ENCODE assay signal across 8 mouse cellular contexts in the genomic region with DNA sequence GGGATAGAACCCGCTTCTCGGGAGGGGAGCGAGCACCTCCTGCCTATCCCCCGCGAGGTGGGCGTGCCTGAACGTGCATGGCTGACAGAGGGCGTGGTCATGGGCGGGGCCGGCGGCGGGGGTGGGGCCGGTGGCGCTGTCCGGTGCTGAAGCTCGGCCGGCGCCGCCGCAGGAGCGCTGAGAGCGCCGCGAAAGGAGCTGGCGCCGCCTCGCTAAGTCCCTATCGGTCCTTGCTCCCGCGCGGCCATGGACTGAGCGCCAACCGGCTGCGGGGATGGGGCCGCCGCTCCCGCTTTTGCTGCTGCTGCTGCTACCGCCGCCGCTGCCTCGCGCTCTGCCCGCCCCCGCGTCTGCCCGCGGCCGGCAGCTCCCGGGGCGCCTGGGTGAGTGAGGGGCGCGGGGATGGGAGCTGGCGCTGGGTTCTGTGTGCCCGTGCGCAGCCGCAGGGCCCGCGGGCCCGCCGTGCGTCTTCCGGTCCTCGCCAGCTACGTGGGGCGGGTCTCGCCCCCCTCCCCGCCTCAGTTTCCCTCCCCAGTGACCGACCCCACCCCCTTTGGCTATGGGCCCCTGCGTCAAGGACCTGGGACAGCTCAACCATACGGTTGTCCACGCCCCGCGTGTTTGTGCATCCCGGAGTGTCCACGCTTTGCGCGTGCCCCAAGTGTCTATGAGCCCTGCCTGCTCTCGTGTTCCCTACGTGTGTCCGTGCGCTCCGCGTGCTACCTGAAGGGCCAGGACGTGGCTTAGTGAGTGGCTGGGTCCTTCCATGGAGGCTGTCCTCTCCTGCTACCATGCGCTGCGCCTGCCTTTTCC. TPM values are rescaled to one million over a fixed set of nuclear protein-coding genes. Genes with fewer than 3 reads are reported as not detected.
DNase-seq lines count a peak whose midpoint lies in the region; ATAC-seq and TF ChIP-seq lines count a peak whose summit lies in the region.

Gene Ptprn2 (plus strand): TSS at position 130 of the 813 bp plus-strand sequence.

- H3K27me3 ChIP-seq in CH12.LX (replicated peaks), result peaks cover 38% of the 10 kb centered on the region
- no peaks in the 10 kb centered on the region for H3K27me3 ChIP-seq in forebrain, embryonic 11.5 days (ENCODE audit: control insufficient read depth, insufficient read depth, low read length)
- H3K27me3 ChIP-seq in hindbrain, embryonic 11.5 days (ENCODE audit: control insufficient read depth, insufficient read depth, low read length), result peaks cover 5% of the 10 kb centered on the region; the same call in 1 of the 2 replicates
- no peaks in the 10 kb centered on the region for H3K27me3 ChIP-seq in neural tube, embryonic 15.5 days (replicated peaks)
- peaks cover 6% of the 10 kb centered on the region; the same call in 1 of the 2 replicates for H3K27me3 ChIP-seq in thymus, adult 2 months (ENCODE audit: control insufficient read depth, insufficient read depth, low read length)

- peak; percentile 94 for ATAC-seq in forebrain, embryonic 11.5 days (replicated peaks; ENCODE audit: low FRiP score)
- peak; percentile 95 for ATAC-seq in hindbrain, embryonic 11.5 days (ENCODE audit: low FRiP score)
- ATAC-seq in neural tube, embryonic 15.5 days (ENCODE audit: low FRiP score), result peak; percentile 93

- no peak for TF ChIP-seq POLR2A in CH12.LX (IDR thresholded peaks at IDR 0.05; ENCODE audit: low read depth, low read length)
- TF ChIP-seq POLR2A in thymus, adult 2 months (IDR thresholded peaks at IDR 0.05; ENCODE audit: control insufficient read depth, extremely low read depth, insufficient read depth, low read length, poor library complexity), result no peak

- no peaks in the 10 kb centered on the region for H3K36me3 ChIP-seq in CH12.LX (replicated peaks in 1 of 2; ENCODE audit: control insufficient read depth in 1 of 2, insufficient read depth in 1 of 2, low read length in 1 of 2)
- H3K36me3 ChIP-seq in forebrain, embryonic 11.5 days (ENCODE audit: control insufficient read depth, insufficient read depth, low read length), result no peaks in the 10 kb centered on the region
- H3K36me3 ChIP-seq in hindbrain, embryonic 11.5 days (ENCODE audit: control insufficient read depth, insufficient read depth, low read length), result no peaks in the 10 kb centered on the region
- no peaks in the 10 kb centered on the region for H3K36me3 ChIP-seq in neural tube, embryonic 15.5 days
- no peaks in the 10 kb centered on the region for H3K36me3 ChIP-seq in thymus, adult 2 months (ENCODE audit: control insufficient read depth, insufficient read depth, low read length)

- no peak within 1 kb of the TSS for H3K27ac ChIP-seq in CH12.LX (ENCODE audit: insufficient read depth, low read depth)
- no peak within 1 kb of the TSS for H3K27ac ChIP-seq in brown adipose tissue, adult 24 weeks (replicated peaks; ENCODE audit: low read depth, low read length)
- H3K27ac ChIP-seq in forebrain, embryonic 11.5 days (ENCODE audit: low read depth, low read length), result 0 out of 2 replicates have a peak within 1 kb of the TSS, but pooled peaks have one; percentile 52
- H3K27ac ChIP-seq in hindbrain, embryonic 11.5 days (ENCODE audit: low read depth, low read length), result peak within 1 kb of the TSS; percentile 79
- H3K27ac ChIP-seq in neural tube, embryonic 15.5 days (replicated peaks), result peak within 1 kb of the TSS; percentile 96
- no peak within 1 kb of the TSS for H3K27ac ChIP-seq in thymus, adult 2 months (ENCODE audit: control insufficient read depth, insufficient read depth, low read length)

- H3K4me2 ChIP-seq in CH12.LX (ENCODE audit: insufficient read depth, low read depth, poor library complexity, severe bottlenecking), result peak within 1 kb of the TSS; percentile 46; the same call in 1 of the 2 replicates
- H3K4me2 ChIP-seq in forebrain, embryonic 11.5 days (ENCODE audit: low read depth, low read length, severe bottlenecking), result peak within 1 kb of the TSS; percentile 91
- H3K4me2 ChIP-seq in hindbrain, embryonic 11.5 days (replicated peaks; ENCODE audit: low read depth, low read length), result peak within 1 kb of the TSS; percentile 96
- H3K4me2 ChIP-seq in neural tube, embryonic 15.5 days, result peak within 1 kb of the TSS; percentile 84

- no peak within 1 kb of the TSS for H3K9ac ChIP-seq in CH12.LX (ENCODE audit: insufficient read depth, low read depth)
- H3K9ac ChIP-seq in forebrain, embryonic 11.5 days (ENCODE audit: low read length), result peak within 1 kb of the TSS; percentile 52
- peak within 1 kb of the TSS; percentile 59 for H3K9ac ChIP-seq in hindbrain, embryonic 11.5 days (ENCODE audit: low read depth, low read length)
- H3K9ac ChIP-seq in neural tube, embryonic 15.5 days (replicated peaks), result peak within 1 kb of the TSS; percentile 82

- TF ChIP-seq CTCF in CH12.LX (conservative IDR thresholded peaks at IDR 0.05 in 1 of 2, IDR thresholded peaks at IDR 0.05 in 1 of 2; ENCODE audit: low read depth in 2 of 2, low read length in 2 of 2), result no peak
- no peak for TF ChIP-seq CTCF in thymus, adult 2 months (IDR thresholded peaks at IDR 0.05; ENCODE audit: borderline replicate concordance, control insufficient read depth, extremely low read depth, insufficient read depth, low read length, poor library complexity)

- dilution Hi-C loops in CH12.LX (cut with MboI; ENCODE audit: extremely low pct_ligation_motif_present, extremely low pct_unique_long_range_greater_than_20kb, low sequenced_read_pairs), result no loop called here

- in situ Hi-C loops in CH12.LX (cut with MboI; ENCODE audit: low pct_ligation_motif_present, low pct_unique_long_range_greater_than_20kb, low sequenced_read_pairs), result no loop called here

- no peaks in the 10 kb centered on the region for H3K79me2 ChIP-seq in CH12.LX (replicated peaks; ENCODE audit: control insufficient read depth, extremely low read depth, insufficient read depth, poor library complexity, severe bottlenecking)

- TF ChIP-seq RAD21 in CH12.LX (IDR thresholded peaks at IDR 0.05; ENCODE audit: low read depth, low read length), result no peak

- H3K4me3 ChIP-seq in CH12.LX (replicated peaks in 1 of 3; ENCODE audit: low read depth in 2 of 3, low read length in 2 of 3, poor library complexity in 1 of 3), result no peak within 1 kb of the TSS
- H3K4me3 ChIP-seq in brown adipose tissue, adult 24 weeks (ENCODE audit: insufficient read depth, low read depth, low read length), result peak within 1 kb of the TSS; percentile 51
- peak within 1 kb of the TSS; percentile 53 for H3K4me3 ChIP-seq in forebrain, embryonic 11.5 days (ENCODE audit: low read depth, low read length)
- H3K4me3 ChIP-seq in hindbrain, embryonic 11.5 days (ENCODE audit: low read depth, low read length), result peak within 1 kb of the TSS; percentile 72
- peak within 1 kb of the TSS; percentile 72 for H3K4me3 ChIP-seq in neural tube, embryonic 15.5 days (replicated peaks)
- H3K4me3 ChIP-seq in thymus, adult 2 months (ENCODE audit: control insufficient read depth, insufficient read depth, low read length), result peak within 1 kb of the TSS; percentile 35

- H3K9me3 ChIP-seq in CH12.LX (replicated peaks; ENCODE audit: low read length), result peaks cover 3% of the 10 kb centered on the region
- no peaks in the 10 kb centered on the region for H3K9me3 ChIP-seq in forebrain, embryonic 11.5 days (ENCODE audit: control insufficient read depth, low read length)
- H3K9me3 ChIP-seq in hindbrain, embryonic 11.5 days (ENCODE audit: control insufficient read depth, low read length), result no peaks in the 10 kb centered on the region
- no peaks in the 10 kb centered on the region for H3K9me3 ChIP-seq in neural tube, embryonic 15.5 days (replicated peaks)

- H3K4me1 ChIP-seq in CH12.LX (ENCODE audit: control insufficient read depth in 1 of 2, insufficient read depth in 2 of 2), result peaks cover 3 to 9% of the 10 kb centered on the region in 2 experiments
- peaks cover 3% of the 10 kb centered on the region for H3K4me1 ChIP-seq in brown adipose tissue, adult 24 weeks (ENCODE audit: control insufficient read depth, insufficient read depth, insufficient read length, low read length)
- H3K4me1 ChIP-seq in forebrain, embryonic 11.5 days (replicated peaks; ENCODE audit: control insufficient read depth, insufficient read depth, low read length), result 0 out of 2 replicates have a peak, but pooled peaks cover 3% of the 10 kb centered on the region
- no peaks in the 10 kb centered on the region for H3K4me1 ChIP-seq in hindbrain, embryonic 11.5 days (replicated peaks; ENCODE audit: control insufficient read depth, insufficient read depth, low read length)
- H3K4me1 ChIP-seq in neural tube, embryonic 15.5 days, result peaks cover 36% of the 10 kb centered on the region
- H3K4me1 ChIP-seq in thymus, adult 2 months (replicated peaks; ENCODE audit: control insufficient read depth, insufficient read depth, low read length), result peaks cover 12% of the 10 kb centered on the region

- no peak for TF ChIP-seq EP300 in CH12.LX (IDR thresholded peaks at IDR 0.05; ENCODE audit: low read length)

- peak; percentile 31 for DNase-seq in CH12.LX (ENCODE audit: extremely low read depth)
- peak; percentile 92 for DNase-seq in forebrain, embryonic 11.5 days (ENCODE audit: low spot score)
- DNase-seq in hindbrain, embryonic 11.5 days (ENCODE audit: low spot score), result peak; percentile 91
- DNase-seq in layer of hippocampus, adult 8-10 months (ENCODE audit: low spot score in 2 of 2), result peak; percentile 49 to 52
- peak; percentile 10 to 11 for DNase-seq in lung, adult 18-20 months
- peak; percentile 64 for DNase-seq in thymus, adult 2 months

- WGBS in forebrain, embryonic 11.5 days, result under 1% methylated on average over 70 of the region's 86 CpGs
- WGBS in hindbrain, embryonic 11.5 days, result under 1% methylated on average over 59 of the region's 86 CpGs
- WGBS in neural tube, embryonic 15.5 days, result under 1% methylated on average over 81 of the region's 86 CpGs
- 3% methylated on average over 86 of the region's 86 CpGs for WGBS in thymus, adult 2 months

TF ChIP-seq in CH12.LX, 34 proteins besides CTCF, POLR2A, EP300 and RAD21:
- TF ChIP-seq NRF1 (IDR thresholded peaks at IDR 0.05; ENCODE audit: low read depth, low read length) (0 out of 2 replicates have a peak, but pooled peaks have one; percentile 20), HCFC1 (IDR thresholded peaks at IDR 0.05; ENCODE audit: low read depth, low read length) (no peak), BHLHE40 (IDR thresholded peaks at IDR 0.05; ENCODE audit: low read depth, low read length) (0 out of 2 replicates have a peak, but pooled peaks have one; percentile 35), MXI1 (IDR thresholded peaks at IDR 0.05; ENCODE audit: low read depth, low read length) (0 out of 2 replicates have a peak, but pooled peaks have one; percentile 26)
TF ChIP-seq in CH12.LX: peak in this region for 3.

RNA-seq across cellular contexts. Expression of gene Ptprn2, which starts in this region (rescaled TPM):
- total RNA-seq in CH12.LX (2012; rRNA removed) (not detected in 2 replicates), CH12.LX (2014; rRNA removed) (not detected in 2 replicates)
- polyA plus RNA-seq in CH12.LX (2012; ENCODE audit: insufficient read length, low read depth), result 0.10 and 0.17 TPM in 2 replicates
- not detected in 2 replicates for polyA plus RNA-seq in brown adipose tissue, adult 24 weeks (2012; ENCODE audit: insufficient read depth, insufficient read length, missing spikeins)
- 6.8 and 7.1 TPM in 2 replicates for polyA plus RNA-seq in forebrain, embryonic 11.5 days (2014; fragmentation: Nextera tagmentation; extraction: Ambion mirVana)
- polyA plus RNA-seq in hindbrain, embryonic 11.5 days (2014; fragmentation: Nextera tagmentation; extraction: Ambion mirVana), result 3.9 and 6.9 TPM in 2 replicates
- 100 to 1,000 TPM; 279 to 314 (median 303) TPM for total RNA-seq in layer of hippocampus, adult 8-10 months (2022)
- 12.9 and 16.3 TPM in 2 replicates for polyA plus RNA-seq in neural tube, embryonic 15.5 days (2015; fragmentation: Nextera tagmentation; extraction: Ambion mirVana)
- polyA plus RNA-seq in thymus, adult 2 months (2012; rRNA removed), result 0.97 and 1.2 TPM in 2 replicates

Comparison
In these comparisons a context has a peak if more than half of its experiments do, and no peak if none do; other contexts are left out.
1. RNA of gene Ptprn2 (total RNA-seq): 279 to 314 TPM in layer of hippocampus, adult 8-10 months; not detected in CH12.LX; every median in the first group is over 100 times any median in the second.
2. Peak in DNase-seq and H3K4me2 ChIP-seq in CH12.LX; RNA of the gene not detected or under 1 TPM.
3. DNase-seq: peak in every context shown above with its lines; median percentile 92 in forebrain, embryonic 11.5 days; 91 in hindbrain, embryonic 11.5 days; 64 in thymus, adult 2 months; 50 in layer of hippocampus, adult 8-10 months; 31 in CH12.LX; 10 in lung, adult 18-20 months.
4. H3K27ac ChIP-seq: peak in forebrain, embryonic 11.5 days (single experiment), hindbrain, embryonic 11.5 days (single experiment) and neural tube, embryonic 15.5 days (single experiment); none in CH12.LX (single experiment), brown adipose tissue, adult 24 weeks (single experiment) and thymus, adult 2 months (single experiment).
5. H3K4me2 ChIP-seq: peak in every context shown above with its lines; median percentile 96 in hindbrain, embryonic 11.5 days; 91 in forebrain, embryonic 11.5 days; 84 in neural tube, embryonic 15.5 days; 46 in CH12.LX.
6. H3K4me3 ChIP-seq: peak in brown adipose tissue, adult 24 weeks (single experiment), forebrain, embryonic 11.5 days (single experiment), hindbrain, embryonic 11.5 days (single experiment), neural tube, embryonic 15.5 days (single experiment) and thymus, adult 2 months (single experiment); none in CH12.LX (0 of 3).
7. Peak in every context shown above with its lines, with median percentiles within 50 percentile points of each other: ATAC-seq.